Mouse (Mus musculus): ENCODE data around the gene Kmt2c.
A peak's percentile ranks its signal among the peaks of the same experiment; 100 is the strongest.

Gene Kmt2c

GRCm38 (mm10) chr5:25498346-25498820, at the start of gene Kmt2c:
Kmt2c (minus strand) TSS chr5:25498783.
- peak; percentile 81 for DNase-seq

- DNase-seq: no peak
Measured at GRCm38 (mm10) chr5:25546912-25547311, 48.3 kb upstream of the Kmt2c start.

- peak; percentile 24 for DNase-seq
Measured at GRCm38 (mm10) chr5:25544566-25544965, 46.0 kb upstream of the Kmt2c start.

- peak; percentile 60 for DNase-seq
Measured at GRCm38 (mm10) chr5:25544061-25544460, 45.5 kb upstream of the Kmt2c start.

- no peak for DNase-seq
Measured at GRCm38 (mm10) chr5:25541661-25542060, 43.1 kb upstream of the Kmt2c start.

GRCm38 (mm10) chr5:25540921-25541320, 42.3 kb upstream of the Kmt2c start:
- no peak for DNase-seq

DNA sequence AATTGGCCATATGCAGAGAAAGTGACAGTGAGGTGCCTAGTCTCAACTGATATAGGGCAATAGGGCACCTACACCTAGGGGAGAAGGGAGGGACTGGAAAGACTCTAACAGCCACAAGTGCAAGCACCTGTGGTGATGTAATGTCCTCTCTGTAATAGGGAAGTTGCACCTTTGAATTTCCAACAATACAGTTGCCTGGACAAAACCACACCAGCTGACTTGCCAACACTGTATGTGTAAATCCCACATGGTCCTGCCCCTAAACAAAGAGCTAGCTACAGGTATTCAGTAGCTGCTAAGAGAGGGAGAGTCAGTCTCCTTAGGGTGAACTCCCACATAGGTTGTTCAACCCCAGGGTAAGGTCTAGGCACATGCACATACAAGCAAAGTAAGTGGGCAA, 41.8 kb upstream of the Kmt2c start:
- no peak for DNase-seq

DNA sequence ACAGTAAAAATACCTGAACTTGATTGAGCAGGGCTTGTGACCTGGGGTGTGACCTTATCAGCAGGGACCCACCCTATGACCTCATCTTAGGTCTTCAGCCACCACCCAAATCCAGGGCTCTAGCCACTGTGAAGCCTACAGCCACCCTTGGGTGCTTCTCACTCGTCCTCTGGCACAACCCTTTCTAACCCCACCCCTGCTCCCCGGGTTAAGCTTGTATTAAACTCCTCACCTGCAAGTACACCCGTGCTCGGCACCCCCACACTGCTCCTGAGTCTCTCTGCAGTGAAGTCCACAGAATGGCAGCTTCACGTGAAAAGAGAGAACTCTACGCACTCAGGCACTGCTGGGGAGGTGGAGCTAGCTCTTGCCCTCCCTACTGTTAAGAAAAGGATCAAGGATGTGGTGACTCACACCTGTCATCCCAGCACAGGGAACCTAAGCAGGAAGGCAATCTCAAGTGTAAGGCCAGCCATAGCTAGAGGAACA, 38.4 kb upstream of the Kmt2c start:
- no peak for DNase-seq

DNA sequence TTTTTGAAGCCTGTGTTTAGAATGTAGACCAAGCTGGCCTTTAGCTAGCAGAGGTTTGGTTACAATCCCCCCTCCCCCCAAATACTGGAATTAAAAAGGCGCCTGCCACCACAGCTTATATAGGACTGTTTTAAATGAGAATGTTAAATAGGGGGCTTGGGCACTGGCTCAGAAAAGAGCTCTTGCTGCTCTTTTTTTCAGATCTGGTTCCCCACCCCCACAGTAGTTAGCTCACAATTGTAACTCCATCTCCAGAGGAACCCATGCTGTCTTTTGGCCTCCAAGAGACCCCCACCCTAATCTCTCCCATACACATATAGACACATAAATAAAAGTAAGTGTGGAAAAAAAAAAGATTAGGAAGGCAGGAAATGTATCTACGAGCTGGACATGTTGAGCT, 37.9 kb upstream of the Kmt2c start:
- no peak for DNase-seq

- no peak for DNase-seq
Measured at GRCm38 (mm10) chr5:25535566-25535965, 37.0 kb upstream of the Kmt2c start.

- no peak for DNase-seq
Measured at GRCm38 (mm10) chr5:25533298-25533697, 34.7 kb upstream of the Kmt2c start.

DNA sequence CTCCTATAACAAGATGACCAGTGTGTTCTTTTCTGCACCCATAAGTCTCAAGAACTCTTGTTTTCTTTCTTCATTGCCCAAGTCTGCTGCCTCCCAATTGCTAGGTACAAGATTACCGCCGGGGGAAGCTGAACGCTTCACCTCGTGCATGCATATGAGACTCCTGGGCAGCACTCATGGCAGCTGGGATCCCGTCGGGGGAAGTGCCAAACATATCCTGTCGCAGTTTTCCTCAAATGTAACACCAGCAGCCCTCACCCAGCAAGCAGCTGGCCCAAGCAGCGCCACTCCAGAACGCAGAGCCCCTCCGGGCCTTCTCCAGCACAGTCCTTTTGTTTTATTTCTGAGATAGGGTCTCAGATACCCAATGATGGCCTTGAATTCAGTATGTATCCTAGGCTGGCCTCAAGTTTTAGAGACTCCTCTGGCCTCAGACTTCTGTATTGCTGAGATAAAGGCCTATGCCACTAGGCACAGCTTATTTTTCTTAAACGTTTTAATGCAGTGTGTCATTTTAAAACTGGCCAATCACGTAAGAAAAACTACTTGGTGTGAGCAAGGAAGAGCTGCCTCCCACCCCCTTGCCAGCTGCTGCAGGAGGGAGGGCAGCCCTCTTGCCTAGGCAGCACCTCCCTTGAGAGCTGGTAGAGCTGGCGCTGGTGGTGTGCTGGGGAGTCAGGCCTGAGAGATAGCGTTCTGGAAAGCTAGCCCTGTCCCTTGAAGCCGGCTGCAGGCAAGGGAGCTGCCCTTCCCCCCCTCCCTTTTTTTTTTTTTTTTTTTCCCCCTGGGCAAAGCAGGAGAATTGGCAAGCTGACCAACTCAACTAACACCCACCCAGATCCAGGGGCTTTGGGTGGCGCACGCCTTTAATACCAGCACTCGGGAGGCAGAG, 33.9 kb upstream of the Kmt2c start:
- no peak for DNase-seq

GRCm38 (mm10) chr5:25530629-25531028, 32.0 kb upstream of the Kmt2c start:
- DNase-seq: no peak

DNA sequence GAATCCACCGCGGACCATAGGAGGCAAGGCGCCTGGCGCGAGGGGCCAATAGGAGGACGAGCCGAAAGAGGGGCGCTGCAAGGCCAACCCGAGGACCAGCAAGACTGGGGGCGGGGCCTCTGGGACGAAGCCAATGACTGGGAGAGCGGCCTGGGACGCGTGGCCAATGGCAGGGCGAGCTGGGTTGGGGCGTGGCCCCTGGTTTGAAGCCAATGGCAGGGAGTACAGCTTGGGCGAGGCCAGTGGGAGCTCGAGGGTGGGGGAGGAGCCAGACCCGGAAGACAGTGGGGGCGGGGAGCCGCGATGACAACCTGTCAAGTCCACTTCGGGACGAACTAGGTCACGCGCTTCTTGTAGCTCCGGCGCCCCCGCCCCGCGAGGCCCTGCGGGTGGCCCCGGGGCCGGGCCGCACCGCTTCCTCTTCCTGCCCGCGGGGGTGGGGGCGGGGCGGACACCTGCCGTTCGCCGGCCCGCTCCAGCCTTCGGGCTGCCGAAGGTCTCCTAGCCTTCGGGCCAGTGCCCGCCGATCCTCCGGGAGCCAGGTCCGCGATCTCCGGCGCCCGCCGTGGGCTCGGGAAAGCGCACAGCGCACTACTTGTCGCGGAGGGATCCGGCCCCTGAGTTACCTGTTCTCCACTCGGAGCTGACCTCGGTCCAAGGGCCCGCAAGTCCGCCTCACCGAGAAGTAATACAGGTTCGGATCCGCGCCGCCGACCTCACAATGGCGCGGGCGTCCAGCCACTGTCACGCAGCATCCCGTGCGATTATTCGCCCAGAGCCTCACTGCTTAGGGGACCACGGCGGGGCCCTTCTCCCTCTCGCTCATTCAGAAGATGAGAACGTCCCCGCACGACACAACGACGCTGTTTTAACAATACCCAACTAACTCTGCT, 31.2 kb upstream of the Kmt2c start:
- DNase-seq: peak; percentile 100

DNA sequence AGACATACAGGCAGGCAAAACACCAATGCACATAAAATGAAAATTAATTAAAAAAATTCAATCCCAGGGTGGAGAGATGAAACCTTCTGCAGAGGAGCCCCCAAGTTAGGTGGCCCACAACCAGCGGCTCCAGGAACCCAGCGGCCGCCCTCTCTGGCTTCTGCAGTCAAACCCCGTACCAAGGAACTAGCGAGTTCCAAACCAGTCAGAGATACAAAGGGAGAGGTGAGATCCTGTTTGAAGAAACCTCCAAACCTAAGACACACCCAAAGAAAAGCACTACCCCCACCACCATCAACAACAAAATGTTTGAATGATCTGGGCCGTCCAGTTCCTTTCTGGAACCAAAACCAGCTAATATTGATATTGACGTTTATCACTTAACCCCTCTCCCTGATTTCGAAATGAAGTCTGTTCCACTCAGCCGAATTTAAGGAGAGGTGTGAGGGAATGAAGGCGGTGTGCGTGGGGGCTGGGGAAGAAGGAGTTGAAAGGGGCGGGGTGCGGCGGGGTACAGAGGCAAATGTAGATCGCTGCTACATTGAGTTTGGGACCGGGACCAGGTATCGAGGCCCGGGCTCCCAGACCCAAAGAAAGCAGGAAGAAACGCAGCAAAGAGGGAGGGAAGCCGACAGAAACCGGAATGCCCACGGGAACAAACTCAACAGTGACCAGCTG, 30.4 kb upstream of the Kmt2c start:
- no peak for DNase-seq

DNA sequence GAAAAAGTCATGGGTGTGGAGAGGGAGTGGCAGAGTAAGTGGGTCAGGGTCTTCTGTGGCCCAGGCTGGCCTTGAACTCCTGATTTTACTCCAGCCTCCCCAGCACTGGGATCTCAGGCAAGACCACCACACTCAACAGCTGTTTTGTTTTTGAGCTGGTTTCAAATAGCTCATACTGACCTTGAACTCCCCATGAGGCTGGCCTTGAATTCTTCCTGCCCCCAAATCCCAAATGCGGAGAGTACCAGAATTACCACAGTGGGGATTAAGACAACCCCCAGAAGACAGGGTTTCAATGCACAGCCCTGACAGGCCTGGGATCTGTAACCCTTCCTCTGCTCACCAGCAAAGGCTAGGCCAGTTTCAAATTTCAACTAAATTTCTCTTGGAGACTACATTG, 29.4 kb upstream of the Kmt2c start:
- no peak for DNase-seq

- DNase-seq: no peak
Measured at GRCm38 (mm10) chr5:25526926-25527325, 28.3 kb upstream of the Kmt2c start.

DNA sequence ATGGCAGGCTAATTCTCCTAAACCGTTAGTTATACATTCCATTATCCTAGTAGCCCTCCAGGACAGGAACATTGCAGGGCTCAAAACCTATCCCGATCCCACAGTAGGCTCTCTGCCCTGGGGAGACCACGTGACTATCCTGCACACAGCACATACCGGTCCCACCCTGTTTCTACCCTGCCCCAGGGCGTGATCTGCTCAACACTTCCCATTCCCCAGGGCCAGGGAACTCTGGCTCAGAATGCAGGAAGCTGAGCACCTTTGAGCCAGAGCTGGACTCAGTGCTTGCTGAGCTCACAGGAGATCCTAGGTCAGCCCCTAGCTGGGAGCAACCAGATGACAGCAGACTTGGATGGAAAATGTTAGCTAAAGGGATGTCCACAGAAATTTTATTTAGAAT, 27.5 kb upstream of the Kmt2c start:
- no peak for DNase-seq

DNA sequence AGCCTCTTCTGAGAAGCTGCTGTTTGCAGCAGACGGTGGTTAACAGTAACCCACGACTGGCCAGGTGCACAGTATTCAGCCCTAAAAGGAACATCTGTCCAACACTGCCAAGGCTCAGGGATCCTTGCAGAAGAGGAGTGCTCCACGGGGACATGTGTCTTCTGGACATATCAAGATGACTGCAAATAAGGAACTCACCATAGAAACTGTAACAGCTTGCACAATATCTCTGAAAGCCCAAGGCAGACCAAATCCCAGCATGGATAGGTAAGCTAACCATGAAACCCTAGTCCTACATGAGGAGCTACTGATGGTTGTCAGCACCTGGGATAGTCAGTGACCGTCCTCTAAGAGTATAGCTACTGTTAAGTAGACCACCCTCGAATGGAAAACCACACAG, 22.9 kb upstream of the Kmt2c start:
- no peak for DNase-seq

DNA sequence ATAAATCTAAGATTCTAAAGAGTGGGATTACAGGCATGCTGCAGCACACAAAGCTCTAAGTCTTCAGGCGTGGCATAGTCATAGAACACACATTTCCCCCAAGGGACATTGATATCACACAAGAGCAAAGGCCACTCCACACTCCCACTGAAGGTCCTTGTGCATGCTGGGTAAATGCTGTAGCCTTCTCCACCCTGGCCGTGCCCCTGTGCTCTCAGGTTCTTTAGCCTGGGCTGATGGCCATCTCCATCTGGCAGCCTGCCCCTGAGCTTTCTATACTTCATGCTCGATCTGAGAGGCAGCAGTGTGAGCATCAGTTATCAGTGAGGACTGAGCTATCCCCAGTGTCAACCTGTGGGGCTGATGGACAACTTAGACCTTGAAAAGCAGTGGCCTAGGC, 21.2 kb upstream of the Kmt2c start:
- DNase-seq: no peak

DNA sequence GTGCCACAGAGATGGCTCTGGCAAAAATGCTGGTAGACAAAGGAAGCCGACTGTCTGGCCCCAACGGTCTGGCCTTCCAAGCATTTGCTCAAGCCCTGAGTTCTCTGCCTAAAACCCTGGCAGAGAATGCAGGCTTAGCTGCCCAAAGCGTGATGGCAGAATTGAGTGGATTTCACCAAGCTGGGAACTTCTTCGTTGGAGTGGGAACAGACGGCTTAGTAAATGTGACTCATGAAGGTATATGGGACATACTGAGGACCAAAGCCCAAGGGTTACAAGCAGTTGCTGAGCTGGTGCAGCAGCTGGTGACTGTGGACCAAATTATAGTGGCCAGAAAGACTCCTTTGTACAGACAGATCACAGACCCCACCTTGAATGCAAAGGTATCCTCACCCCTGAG, 19.0 kb upstream of the Kmt2c start:
- DNase-seq: no peak

DNA sequence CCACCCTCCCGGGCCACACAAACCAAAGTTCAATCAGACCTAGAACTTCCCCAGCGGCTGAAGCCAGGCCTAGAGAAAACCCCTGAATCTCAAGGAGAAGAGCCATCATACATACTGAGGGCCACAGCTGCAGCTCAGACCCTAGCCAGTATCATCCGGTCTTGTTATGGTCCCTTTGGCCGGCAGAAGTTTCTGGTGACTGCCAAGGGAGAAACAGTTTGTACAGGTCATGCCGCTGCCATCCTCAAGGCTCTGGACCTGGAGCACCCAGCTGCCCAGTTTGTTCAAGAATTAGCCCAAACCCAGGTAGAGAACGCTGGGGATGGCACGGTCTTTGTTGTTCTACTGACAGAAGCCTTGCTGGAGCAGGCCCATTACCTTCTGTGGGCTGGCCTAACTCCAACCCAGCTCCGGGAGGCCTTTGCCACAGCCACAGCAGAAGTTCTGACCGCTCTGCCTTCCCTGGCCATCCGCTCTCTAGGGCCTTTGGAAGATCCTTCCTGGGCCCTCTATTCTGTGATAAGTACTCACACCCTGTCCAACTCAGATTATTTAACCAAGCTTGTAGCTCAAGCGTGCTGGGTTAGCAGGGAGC, 17.8 kb upstream of the Kmt2c start:
- DNase-seq: no peak

DNA sequence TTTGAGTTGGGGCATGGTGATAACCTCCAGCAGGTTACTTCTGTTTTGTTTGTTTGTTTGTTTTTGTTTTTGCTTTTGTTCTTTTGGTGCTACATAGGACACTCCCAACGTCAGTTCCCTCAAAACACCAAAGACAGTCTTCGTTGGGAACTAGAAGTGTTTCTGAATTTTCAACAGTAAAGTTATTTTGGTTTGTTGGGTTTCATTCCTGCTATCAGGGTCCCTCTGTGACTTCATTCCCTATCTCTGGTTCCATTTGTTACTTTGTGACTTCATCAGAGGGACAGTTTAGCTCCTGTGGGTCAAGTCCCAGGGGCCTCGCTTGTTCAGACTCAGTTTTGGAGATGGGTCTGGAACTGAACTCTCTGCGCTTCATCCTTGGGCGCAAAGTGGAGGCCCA, 17.2 kb upstream of the Kmt2c start, which contains the start of gene Cct8l1:
TSS of gene Cct8l1 (plus strand) at position 301 of the 400 bp plus-strand sequence.
- DNase-seq: no peak

Data from lung, postnatal 10 days (tissue).